Mouse (Mus musculus): ENCODE results near the gene Git1. TPM values are rescaled to one million over a fixed set of nuclear protein-coding genes. Genes with fewer than 3 reads are reported as not detected.

The Git1 gene
- total and polyA plus RNA-seq, 2 experiments: 2.8 to 11.2 TPM

GRCm38 (mm10) chr11:77494344-77494676 is 948 bp downstream of the Git1 start:
- Histone ChIP-seq H3K36me3 (ENCODE audit: control insufficient read depth, insufficient read depth, low read length) (no peaks in the 10 kb centered on the region), H3K4me1 (ENCODE audit: control insufficient read depth, insufficient read depth, low read length) (peaks cover 14% of the 10 kb centered on the region), H3K27me3 (ENCODE audit: control insufficient read depth, insufficient read depth, low read length) (no peaks in the 10 kb centered on the region), H3K4me3 (ENCODE audit: insufficient read depth, low read depth, low read length) (0 out of 2 replicates have a peak overlapping the region, but pooled peaks have one; percentile 78), H3K27ac (replicated peaks; ENCODE audit: insufficient read depth, low read depth, low read length) (no peak overlapping the region), H3K9ac (ENCODE audit: low read depth, low read length) (no peak overlapping the region), H3K79me2 (ENCODE audit: control insufficient read depth, insufficient read depth, low read length) (peaks cover 11% of the 10 kb centered on the region)
- DNase-seq (ENCODE audit: extremely low read depth, low read depth, low spot score): no peak
- WGBS: 45% methylated on average over 4 of the region's 4 CpGs
- TF ChIP-seq POLR2A (IDR thresholded peaks at IDR 0.05; ENCODE audit: extremely low read depth, insufficient read depth, low read length): no peak
- TF ChIP-seq CTCF (IDR thresholded peaks at IDR 0.05; ENCODE audit: low read depth, low read length): no peak

GRCm38 (mm10) chr11:77494782-77495181 is 1.4 kb downstream of the Git1 start:
- 73% methylated on average over 6 of the region's 6 CpGs for WGBS
- Histone ChIP-seq H3K27ac (replicated peaks; ENCODE audit: insufficient read depth, low read depth, low read length) (no peak overlapping the region), H3K9ac (ENCODE audit: low read depth, low read length) (no peak overlapping the region)

GRCm38 (mm10) chr11:77495507-77495906 is 2.1 kb downstream of the Git1 start:
- no peaks in the 10 kb centered on the region for H3K36me3 ChIP-seq (ENCODE audit: control insufficient read depth, insufficient read depth, low read length)
- TF ChIP-seq CTCF (IDR thresholded peaks at IDR 0.05; ENCODE audit: low read depth, low read length) (no peak), POLR2A (IDR thresholded peaks at IDR 0.05; ENCODE audit: extremely low read depth, insufficient read depth, low read length) (no peak)
- H3K27ac ChIP-seq (replicated peaks; ENCODE audit: insufficient read depth, low read depth, low read length): no peak overlapping the region
- H3K4me3 ChIP-seq (ENCODE audit: insufficient read depth, low read depth, low read length): no peak overlapping the region
- H3K27me3 ChIP-seq (ENCODE audit: control insufficient read depth, insufficient read depth, low read length): no peaks in the 10 kb centered on the region
- no peak overlapping the region for H3K9ac ChIP-seq (ENCODE audit: low read depth, low read length)
- DNase-seq (ENCODE audit: extremely low read depth, low read depth, low spot score): no peak
- peaks cover 11% of the 10 kb centered on the region for H3K79me2 ChIP-seq (ENCODE audit: control insufficient read depth, insufficient read depth, low read length)
- H3K4me1 ChIP-seq (ENCODE audit: control insufficient read depth, insufficient read depth, low read length): peaks cover 14% of the 10 kb centered on the region

More at GRCm38 (mm10) chr11:77494782-77495181, 1.4 kb downstream of the Git1 start:
- Histone ChIP-seq H3K27me3 (ENCODE audit: control insufficient read depth, insufficient read depth, low read length) (no peaks in the 10 kb centered on the region), H3K4me1 (ENCODE audit: control insufficient read depth, insufficient read depth, low read length) (peaks cover 14% of the 10 kb centered on the region), H3K79me2 (ENCODE audit: control insufficient read depth, insufficient read depth, low read length) (peaks cover 11% of the 10 kb centered on the region), H3K36me3 (ENCODE audit: control insufficient read depth, insufficient read depth, low read length) (no peaks in the 10 kb centered on the region), H3K4me3 (ENCODE audit: insufficient read depth, low read depth, low read length) (no peak overlapping the region)
- TF ChIP-seq POLR2A (IDR thresholded peaks at IDR 0.05; ENCODE audit: extremely low read depth, insufficient read depth, low read length): no peak
- TF ChIP-seq CTCF (IDR thresholded peaks at IDR 0.05; ENCODE audit: low read depth, low read length): no peak
- DNase-seq (ENCODE audit: extremely low read depth, low read depth, low spot score): no peak

GRCm38 (mm10) chr11:77497341-77497756 is 4.0 kb downstream of the Git1 start:
- Histone ChIP-seq H3K27ac (replicated peaks; ENCODE audit: insufficient read depth, low read depth, low read length) (peak overlapping the region; percentile 46), H3K4me3 (ENCODE audit: insufficient read depth, low read depth, low read length) (no peak overlapping the region), H3K79me2 (ENCODE audit: control insufficient read depth, insufficient read depth, low read length) (peaks cover 11% of the 10 kb centered on the region), H3K36me3 (ENCODE audit: control insufficient read depth, insufficient read depth, low read length) (no peaks in the 10 kb centered on the region), H3K27me3 (ENCODE audit: control insufficient read depth, insufficient read depth, low read length) (no peaks in the 10 kb centered on the region), H3K4me1 (ENCODE audit: control insufficient read depth, insufficient read depth, low read length) (peaks cover 7% of the 10 kb centered on the region), H3K9ac (ENCODE audit: low read depth, low read length) (no peak overlapping the region)
- TF ChIP-seq POLR2A (IDR thresholded peaks at IDR 0.05; ENCODE audit: extremely low read depth, insufficient read depth, low read length) (no peak), CTCF (IDR thresholded peaks at IDR 0.05; ENCODE audit: low read depth, low read length) (peak; percentile 27; the same call in 1 of the 2 replicates)
- no peak for DNase-seq (ENCODE audit: extremely low read depth, low read depth, low spot score)
- 70% methylated on average over 6 of the region's 6 CpGs for WGBS

GRCm38 (mm10) chr11:77497851-77498250 is 4.5 kb downstream of the Git1 start:
- Histone ChIP-seq H3K27ac (replicated peaks; ENCODE audit: insufficient read depth, low read depth, low read length) (peak overlapping the region; percentile 23; the same call in 1 of the 2 replicates), H3K9ac (ENCODE audit: low read depth, low read length) (no peak overlapping the region), H3K79me2 (ENCODE audit: control insufficient read depth, insufficient read depth, low read length) (peaks cover 11% of the 10 kb centered on the region), H3K4me1 (ENCODE audit: control insufficient read depth, insufficient read depth, low read length) (peaks cover 7% of the 10 kb centered on the region), H3K4me3 (ENCODE audit: insufficient read depth, low read depth, low read length) (no peak overlapping the region), H3K36me3 (ENCODE audit: control insufficient read depth, insufficient read depth, low read length) (no peaks in the 10 kb centered on the region), H3K27me3 (ENCODE audit: control insufficient read depth, insufficient read depth, low read length) (no peaks in the 10 kb centered on the region)
- no peak for DNase-seq (ENCODE audit: extremely low read depth, low read depth, low spot score)
- TF ChIP-seq POLR2A (IDR thresholded peaks at IDR 0.05; ENCODE audit: extremely low read depth, insufficient read depth, low read length): no peak
- TF ChIP-seq CTCF (IDR thresholded peaks at IDR 0.05; ENCODE audit: low read depth, low read length): no peak
- WGBS: 76% methylated on average over 4 of the region's 4 CpGs

GRCm38 (mm10) chr11:77498261-77499139 is 5.1 kb downstream of the Git1 start:
- no peaks in the 10 kb centered on the region for H3K36me3 ChIP-seq (ENCODE audit: control insufficient read depth, insufficient read depth, low read length)
- H3K9ac ChIP-seq (ENCODE audit: low read depth, low read length): no peak overlapping the region
- 0 out of 2 replicates have a peak overlapping the region, but pooled peaks have one; percentile 23 for H3K27ac ChIP-seq (replicated peaks; ENCODE audit: insufficient read depth, low read depth, low read length)
- H3K4me1 ChIP-seq (ENCODE audit: control insufficient read depth, insufficient read depth, low read length): peaks cover 7% of the 10 kb centered on the region
- TF ChIP-seq CTCF (IDR thresholded peaks at IDR 0.05; ENCODE audit: low read depth, low read length) (no peak), POLR2A (IDR thresholded peaks at IDR 0.05; ENCODE audit: extremely low read depth, insufficient read depth, low read length) (no peak)
- peaks cover 11% of the 10 kb centered on the region for H3K79me2 ChIP-seq (ENCODE audit: control insufficient read depth, insufficient read depth, low read length)
- WGBS: 82% methylated on average over 12 of the region's 12 CpGs
- no peaks in the 10 kb centered on the region for H3K27me3 ChIP-seq (ENCODE audit: control insufficient read depth, insufficient read depth, low read length)
- no peak overlapping the region for H3K4me3 ChIP-seq (ENCODE audit: insufficient read depth, low read depth, low read length)
- DNase-seq (ENCODE audit: extremely low read depth, low read depth, low spot score): no peak

Data from liver, adult 2 months (tissue).